Mouse (Mus musculus) mesoderm, embryonic 11.5 days (tissue): ENCODE data around the gene Sergef.
A peak's percentile ranks its signal among the peaks of the same experiment; 100 is the strongest.

ENCODE experiments used
- DNase-seq: peaks from one replicate; pipeline ENCODE4 v3.0.0-alpha.2; 2012; ENCODE audit warnings: low read depth, low spot score

Sergef gene

DNA sequence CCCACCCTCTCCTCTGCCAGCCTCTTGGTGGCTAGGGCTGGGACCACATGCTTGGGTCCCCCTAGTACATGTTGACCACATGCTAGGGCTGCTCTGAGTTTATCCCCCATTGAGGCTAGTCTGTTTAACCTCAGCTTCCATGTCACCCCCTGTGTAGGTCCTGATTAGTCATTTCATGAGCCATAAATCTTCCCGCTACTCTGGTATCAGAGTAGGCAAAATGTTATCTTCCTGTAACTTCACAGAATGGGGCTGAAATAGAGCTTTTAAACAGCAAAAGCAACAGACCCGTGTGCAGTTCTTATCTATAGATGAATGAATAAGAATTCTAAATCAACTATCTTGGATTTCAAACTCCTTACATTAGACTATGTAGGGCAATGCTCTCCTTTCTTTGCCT, 138.1 kb downstream of the Sergef start:
- no peak for DNase-seq

DNA sequence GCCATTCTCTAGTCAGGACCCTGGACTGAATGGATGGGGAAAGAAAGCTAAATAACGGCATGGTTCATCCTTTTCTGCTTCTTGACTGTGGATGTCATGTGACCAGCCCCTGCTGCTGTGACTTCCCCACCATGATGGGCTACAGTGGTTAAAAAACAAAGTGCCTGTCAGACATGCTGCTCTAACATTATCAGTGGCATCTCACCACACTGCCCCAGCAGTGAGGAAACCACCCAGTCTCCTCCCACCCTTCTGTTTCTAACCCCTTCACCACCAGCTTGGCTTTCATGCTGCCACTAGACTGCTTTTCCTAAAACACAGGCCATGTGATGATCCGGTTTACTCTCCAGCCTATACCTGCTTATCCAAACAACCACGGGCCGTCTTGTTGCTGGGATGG, 140.0 kb downstream of the Sergef start:
- DNase-seq = no peak

DNA sequence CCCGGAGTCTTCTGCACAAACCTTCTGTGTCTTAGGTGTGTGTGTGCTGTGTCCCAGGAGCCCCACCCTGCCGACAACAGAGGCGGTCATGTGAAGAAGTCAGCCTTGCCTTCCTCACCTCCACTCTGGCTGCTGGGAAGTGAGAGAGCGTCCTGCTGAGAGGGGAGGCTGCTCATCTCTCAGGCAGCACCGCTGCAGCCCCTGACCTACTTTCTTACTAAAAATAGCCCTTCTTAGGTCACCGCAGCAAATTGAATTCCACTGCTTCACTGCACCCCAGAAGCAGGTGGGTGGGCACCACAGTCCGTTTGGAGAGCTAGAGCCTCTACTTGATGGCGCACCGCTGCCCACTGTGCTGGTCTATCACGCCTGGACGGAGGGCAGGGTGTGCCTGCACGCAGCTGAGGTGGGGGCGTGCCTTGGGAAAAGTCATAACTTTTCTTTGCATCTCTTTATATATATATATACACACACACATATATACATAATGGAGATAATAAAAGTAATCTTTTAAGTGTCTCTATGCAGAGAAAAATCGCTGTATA, 147.4 kb downstream of the Sergef start:
- no peak for DNase-seq

DNA sequence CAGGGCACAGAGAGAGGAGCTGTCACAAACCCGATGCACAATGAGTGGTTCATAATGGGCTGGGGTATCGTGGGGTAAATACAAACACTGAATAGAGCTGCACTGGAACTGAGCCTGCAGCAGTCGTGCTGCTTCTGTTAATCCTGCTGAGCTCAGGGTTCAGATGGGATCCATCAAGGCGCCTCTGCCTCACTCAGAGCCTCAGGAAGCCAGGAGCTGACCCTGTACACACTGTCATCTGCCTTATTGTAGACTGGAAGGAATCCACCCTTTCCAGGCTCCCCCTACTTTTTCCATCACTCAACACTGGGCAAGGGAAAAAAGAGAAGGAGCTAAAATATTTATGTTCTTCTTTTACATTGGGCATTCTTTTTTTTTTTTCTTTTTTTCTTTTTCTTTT, 152.3 kb downstream of the Sergef start:
- DNase-seq = no peak

DNA sequence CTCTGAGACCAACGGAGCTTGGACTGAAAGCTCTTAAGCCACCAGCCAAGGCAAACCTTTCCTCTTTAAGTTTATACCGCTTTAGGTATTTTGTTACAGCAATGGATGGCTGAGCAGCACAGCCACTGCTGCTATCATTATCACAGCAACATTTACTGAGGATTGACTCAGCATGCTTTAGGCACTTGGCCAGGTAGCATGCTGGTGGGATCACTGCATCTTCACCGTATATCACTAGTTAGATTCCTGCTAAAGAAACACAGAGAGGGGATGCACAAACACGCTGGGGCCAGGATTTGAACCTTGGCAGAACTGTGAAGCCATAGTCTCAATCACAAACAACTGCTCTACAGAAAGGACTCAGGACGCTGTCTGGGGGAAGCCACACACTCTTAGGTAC, 152.8 kb downstream of the Sergef start:
- DNase-seq = no peak

DNA sequence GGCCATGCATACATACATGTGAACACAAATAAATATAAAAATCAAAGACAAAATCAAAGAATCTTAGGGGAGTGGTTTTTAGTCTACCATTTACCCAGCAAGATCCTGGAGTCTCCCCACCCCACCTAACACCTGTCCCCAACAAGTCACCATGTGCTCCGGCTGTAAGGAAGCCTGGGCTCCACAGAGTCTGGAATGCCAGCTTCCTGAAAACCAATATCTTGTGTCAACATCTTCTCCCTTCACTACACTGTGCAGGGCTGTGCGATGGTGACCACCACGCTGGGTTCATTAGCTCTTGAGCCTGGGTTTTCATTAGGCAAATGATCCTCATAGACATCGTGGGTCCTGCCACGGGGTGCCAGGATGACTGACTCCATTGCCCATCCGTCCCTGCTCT, 155.4 kb downstream of the Sergef start:
- DNase-seq = no peak

DNA sequence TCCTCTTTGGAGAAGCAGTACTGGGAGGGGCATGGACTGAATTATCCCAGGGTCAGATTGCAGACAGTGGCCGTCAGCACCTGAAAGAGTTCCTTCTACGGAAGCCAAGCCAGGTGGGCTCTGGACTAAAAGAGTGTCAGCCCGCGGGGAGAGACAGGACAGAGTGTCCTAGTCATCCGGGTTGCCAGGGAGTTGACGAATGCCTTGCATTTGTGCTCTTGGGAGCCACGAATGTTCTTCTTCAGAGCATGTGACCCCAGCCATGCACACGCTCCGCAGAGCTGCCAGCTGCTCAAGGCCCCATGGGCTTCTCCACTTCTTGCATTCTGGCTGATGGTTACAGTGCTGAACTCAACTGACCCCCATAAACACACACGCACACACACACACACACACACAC, 156.6 kb downstream of the Sergef start:
- no peak for DNase-seq

DNA sequence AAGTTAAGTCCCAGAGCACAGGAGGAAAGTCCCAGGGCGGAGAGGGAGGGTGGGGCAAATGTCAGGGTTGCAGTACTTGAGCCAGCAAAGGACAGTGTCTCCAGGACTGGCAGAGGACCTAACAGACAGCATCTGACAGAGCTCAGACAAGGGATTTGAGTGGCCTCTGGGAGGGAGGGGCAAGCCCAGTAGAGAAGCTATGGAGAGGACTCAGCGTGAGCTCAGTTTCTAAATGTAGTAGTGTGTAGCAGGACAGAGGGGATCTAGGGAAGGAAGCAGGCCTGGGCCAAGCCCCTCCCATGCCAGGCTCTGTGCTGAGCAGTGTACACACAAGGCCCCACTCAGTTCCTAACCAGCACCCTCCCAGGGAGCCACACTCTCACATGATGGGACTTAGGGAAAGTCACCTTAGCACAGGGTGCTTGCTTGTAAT, 157.5 kb downstream of the Sergef start:
- DNase-seq = no peak

DNA sequence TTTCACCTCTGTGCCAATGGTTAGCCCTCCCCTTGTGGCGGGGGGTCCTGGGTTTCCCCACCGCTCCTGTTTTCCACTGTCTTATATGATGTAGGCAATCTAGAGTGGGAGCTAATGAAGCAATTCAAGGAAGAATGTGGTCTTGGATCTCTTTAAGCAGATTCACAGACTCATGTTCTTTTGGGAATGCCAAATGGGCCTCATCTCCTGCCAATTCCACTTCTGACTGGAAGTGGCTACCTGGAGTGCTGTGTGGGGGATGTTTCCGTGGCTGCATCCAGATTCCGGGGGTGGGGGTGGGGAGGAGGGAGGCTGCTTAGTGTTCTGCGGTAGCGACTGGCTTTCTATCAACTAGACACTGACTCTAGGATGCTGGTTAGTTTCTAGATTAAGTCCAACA, 159.8 kb downstream of the Sergef start:
- no peak for DNase-seq

DNA sequence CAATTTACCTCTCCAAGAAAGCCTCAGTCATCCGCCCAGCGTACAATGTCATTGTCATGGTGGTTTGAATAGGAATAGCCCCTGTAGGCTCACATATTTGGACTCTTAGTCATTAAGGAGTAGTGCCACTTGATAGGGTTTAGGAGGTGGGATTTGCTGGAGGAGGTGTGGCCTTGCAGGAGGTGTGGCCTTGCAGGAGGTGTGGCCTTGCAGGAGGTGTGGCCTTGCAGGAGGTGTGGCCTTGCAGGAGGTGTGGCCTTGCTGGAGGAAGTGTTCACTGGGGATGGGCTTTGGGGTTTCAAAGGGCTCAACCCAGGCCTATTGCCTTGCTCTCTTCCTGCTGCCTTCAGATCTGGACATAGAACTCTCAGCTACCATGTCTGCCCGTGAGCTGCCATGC, 162.2 kb downstream of the Sergef start:
- no peak for DNase-seq

DNA sequence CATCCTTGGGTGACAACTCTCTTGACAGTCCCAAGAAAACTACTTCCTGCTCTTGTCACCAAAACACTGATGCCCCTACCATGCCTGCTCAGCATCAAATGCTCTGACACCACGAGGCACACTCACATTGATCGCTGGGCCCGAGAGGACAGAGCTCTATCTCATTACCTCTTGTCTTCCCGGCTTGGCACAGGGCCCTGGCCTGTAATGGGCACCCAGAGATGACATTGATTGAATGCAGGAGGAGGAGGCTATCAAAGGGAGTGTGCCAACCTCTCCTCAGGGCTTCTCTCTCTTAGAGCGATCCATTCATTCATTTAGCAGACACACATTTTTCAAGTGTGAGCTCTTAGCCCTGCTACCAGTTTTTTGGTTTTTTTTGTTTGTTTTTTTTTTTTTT, 164.1 kb downstream of the Sergef start:
- DNase-seq = no peak

DNA sequence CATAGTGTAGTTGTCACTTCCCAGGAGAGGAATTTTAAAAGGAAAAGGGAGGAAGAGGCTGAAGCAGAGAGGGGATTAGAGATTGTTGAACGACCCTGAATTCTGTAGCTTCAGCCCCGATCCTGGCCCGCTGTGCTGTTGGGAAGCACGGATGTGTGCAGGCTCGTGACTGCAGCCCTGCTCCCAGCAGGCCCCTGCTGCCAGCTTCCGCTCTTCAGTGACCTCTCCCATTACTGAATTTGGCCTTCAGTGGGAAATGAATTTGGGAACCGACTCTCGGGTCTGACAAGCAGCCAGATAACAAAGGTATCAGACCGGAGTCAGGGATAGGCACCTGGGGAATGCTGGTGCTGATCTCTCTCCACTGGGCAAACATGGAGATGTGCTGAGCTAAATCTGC, 166.5 kb downstream of the Sergef start:
- DNase-seq = no peak

DNA sequence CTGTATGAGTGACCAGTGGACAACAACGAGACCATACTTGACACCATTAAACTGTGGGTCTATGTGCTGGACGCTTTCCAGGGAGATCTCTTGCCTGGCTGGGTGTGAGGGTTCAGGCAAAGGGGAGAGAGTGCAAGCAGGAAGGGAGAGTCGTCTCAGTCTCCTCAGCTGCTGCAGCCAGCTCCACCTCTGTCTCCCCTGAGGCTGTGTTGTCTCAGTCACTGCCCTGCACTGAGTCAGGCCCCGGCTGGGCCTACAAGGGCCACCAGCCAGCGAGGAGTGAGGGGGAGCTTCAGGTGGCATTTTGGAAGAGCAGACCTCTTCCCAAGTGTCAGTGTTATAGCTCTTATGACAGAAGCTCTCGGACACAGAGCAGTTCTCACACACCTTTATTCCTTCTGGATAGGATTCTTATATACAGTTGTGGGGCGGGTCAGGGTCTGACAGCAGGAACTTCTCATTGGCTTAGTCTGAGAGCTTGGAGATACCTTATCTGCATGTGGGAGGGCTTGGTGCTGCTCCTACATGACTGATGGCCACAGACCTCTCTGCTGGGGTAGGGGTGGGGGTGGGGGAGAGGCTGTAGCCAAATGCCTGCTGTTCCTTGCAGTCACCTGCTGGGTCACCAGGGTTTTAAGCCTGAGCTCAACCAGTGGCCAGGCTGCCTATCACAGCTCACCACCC, 168.4 kb downstream of the Sergef start:
- no peak for DNase-seq

DNA sequence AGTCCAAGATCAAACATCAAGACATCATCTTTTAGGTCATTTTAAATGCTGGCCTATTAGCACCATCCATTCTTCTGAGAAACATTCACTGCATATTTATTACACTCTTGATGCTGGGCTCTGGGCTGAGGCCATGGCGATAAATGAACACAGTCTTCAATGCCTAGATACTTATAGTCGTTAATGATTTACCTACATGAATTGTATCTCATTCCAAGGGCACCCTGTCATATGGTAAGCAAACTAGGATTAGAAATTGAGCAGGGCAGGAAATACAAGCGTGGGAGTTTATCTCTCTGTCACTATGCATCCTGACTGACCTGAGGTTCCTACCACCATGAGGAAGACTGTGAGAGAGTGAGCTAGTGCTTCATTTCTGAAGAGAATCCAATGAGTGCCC, 170.1 kb downstream of the Sergef start:
- no peak for DNase-seq

DNA sequence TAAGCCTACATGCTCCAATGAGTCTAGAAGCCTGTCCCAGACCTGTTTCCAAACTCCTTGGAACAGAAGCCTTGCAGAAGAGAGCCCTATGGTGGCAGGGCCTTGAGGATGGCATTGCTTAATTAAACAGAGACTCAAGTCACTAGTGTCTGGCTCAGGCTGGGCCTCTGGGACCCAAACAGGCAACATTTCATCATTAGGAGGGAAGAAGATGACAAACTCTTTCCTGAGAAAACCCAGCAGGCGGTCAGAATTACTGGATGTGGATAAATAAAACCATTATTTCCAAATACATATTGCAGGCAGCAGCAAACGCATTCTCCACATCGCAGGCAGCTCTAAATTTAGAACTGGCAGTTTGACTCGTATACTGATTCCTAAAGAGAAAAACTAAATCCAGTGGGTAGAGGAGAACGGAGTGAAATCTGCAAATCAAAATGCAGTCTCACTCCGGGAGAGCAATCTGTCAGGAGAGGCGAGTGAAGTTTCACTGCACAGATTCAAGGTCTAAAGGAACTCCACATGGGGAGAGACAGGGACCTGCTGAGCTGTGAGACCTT, 173.1 kb downstream of the Sergef start:
- no peak for DNase-seq

DNA sequence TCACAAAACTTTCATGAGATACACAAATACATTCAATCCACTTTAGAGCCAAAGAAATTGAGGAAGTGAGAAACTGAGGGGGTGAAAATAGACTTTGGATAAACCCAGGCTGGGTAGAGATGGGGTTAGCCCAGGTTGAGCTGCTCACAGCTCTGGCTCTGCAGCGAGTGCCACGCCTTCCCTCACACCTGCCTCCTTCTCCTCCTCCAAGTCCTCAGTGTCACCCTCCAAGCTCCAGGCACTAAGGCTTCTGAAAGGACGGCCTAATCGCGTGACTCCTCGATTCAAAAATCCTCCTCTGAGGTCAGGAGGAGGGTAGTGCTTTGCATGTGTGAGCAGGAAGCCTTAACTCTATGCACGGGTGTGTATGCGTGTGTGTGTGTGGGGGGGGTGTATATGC, 176.5 kb downstream of the Sergef start:
- no peak for DNase-seq

DNA sequence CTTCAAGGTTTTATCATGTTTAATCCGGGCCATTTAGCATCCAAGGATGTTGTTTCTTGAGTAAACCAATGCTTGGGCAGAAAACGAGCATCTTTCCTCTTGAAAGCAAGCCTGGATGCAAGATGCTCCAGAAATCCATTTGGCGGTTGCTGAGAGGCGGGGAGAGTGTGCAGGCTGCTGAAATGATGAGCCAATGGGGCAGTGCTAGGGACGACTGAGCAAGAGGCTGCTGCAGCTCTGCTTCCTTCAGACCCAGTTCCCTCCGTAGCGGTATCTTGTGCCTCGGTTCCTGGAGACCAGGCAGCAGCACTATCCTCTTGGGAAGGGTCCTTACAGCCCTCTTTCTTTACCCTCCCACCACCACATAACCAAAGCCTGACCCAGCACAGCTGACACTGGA, 177.3 kb downstream of the Sergef start:
- DNase-seq = no peak

DNA sequence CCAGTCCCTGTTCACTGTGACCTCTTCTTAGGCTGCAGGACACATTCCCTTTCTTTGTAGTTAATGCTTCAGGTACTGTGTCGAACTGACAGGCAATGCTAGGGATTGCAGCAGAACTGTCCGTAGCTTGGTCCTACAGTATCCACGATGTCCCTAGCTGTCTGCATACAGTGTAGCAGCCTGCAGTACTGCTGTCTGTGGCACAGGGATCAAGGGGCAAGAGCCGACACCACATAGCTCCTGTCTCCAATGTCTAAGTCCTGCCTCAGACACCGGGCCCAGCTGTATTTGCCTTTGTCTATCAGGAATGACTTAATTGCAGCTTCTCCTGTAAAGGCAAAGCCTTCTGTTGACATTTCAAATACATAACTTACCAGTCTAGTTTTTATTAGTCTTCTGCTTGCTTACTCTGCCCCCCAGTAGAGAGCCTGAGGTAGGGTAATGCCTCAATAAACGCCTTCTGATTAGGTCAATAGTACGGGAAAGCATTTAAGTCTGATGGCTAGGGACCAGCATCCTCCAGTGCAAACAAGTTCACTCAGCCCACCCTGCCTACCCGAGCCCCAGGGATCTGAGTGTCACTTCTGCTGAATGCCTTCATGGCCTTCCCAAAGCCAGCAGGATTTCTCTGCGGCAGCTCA, 179.9 kb downstream of the Sergef start:
- no peak for DNase-seq

DNA sequence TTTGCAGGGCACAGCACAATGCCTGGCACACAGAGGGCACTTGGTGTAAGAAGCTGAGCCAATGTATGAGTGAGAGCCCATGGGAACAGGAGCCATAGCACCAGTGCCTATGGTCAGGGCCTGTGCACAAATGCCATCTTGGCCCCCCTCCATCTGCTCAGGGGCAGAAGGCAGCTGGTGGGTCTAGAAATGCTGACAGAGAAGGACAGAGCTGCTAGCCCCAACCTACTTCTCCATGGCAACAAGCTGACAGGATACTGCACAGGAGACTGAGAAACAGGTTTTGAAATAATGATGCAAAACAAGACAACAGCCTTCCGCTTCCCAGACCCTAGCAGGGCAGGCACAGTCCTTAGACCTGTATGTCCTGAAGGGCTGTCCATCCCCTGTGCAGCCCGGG, 180.4 kb downstream of the Sergef start:
- DNase-seq = no peak

DNA sequence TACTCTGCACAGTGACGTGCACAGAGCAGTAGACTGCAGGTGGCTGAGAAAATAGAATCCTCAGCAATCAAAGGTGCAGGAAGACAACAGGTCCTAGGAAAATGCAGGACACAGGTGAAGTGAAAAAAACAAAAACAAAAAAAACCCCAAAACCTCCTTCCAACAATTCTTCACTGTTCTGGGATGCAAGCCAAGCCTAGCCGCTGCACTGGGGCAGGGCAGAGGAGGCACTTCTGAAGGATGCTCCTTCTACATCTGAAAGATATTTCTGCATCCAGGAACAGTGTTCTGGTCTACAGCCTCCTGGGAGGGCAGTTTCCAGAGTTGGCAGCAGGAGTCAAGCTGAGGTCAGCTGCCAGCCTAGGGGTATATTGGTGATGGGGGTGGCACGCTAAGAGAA, 181.7 kb downstream of the Sergef start:
- DNase-seq = no peak

DNA sequence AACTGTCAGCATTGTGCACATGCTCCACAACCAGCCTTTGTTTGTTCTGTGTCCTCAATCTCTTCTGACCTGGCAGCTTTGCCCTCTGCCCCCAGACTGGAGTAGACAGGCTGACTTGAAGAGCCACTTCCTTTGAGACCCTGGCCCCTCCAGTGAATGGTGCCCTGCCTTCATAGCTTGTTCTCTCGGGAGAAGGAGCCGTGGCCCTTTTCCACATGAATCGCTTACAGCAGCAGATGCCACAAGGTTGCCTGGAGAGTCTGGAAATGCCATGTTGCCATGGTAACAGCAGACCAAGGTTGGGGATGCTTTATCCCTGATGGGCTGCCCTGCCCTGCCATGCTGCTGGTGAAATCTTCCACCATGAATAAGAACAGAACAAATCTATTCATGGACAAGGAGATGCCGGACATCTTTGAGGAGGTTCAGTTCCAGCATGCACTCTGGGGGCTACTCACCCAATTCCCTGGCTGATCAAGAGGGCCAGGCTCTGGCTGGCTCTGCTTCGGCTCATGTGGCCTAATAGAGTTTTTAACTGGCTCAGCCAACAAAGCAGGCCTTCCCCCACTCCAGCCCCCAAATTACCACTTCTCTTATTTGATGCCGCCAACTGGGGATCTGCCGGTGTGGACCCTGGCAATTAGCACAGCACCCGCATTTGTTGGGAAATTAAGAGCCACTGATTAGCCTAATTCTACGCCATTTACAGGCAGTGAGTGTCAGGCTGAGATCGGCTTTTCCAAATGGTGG, 185.5 kb downstream of the Sergef start:
- peak; percentile 67 for DNase-seq

DNA sequence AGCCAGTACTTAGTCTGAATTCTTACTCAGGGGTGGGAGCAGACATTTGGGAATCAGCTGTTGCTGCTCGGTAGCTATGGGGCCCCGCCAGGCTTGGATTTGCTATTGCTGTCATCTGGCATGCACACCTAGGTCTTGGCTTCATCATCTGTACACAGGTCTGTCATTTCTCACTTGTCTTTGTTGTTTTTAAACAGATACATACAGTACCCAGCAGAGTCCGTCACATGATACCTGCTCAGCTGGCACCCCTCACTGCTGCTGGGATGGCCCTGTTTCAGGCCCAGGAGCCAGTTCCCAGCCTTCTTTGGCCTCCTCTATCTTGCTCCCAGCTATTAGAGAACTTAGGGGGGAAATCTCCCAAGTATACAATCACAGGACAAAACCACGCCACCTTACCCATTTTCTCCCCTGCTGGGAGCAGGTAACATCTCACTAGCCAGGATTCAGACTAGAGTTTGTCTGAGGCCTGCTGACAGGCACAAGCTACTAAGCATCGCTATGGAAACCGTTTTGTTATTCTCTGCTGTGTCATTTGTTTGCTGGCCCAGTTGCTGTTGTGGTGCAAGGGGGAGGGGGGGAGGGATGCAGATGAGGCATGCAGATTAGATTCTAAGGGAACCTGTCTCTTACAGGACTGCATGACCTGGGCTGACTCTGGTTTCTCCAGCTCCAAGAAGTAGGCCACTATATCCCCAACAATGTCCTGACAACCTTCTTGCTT, 190.5 kb downstream of the Sergef start:
- peak; percentile 25 for DNase-seq
